Mouse (Mus musculus): ENCODE measurements at regions not wholly inside any gene's neighbourhood (a gene's known extent, or its start where the extent isn't known, plus 50 kb on each side); places are given as distances from the start of the nearest gene placed in this dataset.

DNA sequence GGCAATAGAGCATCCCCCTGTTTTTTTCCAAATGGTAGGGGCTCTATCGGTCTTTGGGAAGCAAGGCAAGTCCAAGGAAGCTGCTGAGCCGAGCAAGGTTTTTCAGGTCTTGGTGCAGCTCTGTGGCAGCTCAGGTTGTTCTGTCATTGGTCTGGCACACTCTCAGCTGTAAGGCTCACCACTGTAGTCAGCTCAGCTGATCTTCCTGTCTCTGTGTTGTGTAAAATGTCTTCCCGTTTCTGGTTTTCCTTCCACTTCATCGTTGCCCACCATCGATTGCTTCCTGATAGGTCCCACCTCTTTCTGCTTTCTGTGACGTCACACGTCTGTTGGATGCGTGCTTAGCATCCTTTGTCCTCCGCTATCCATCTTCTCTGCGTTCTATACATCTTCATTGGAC lies 96.2 kb downstream of the D16Ertd472e start:
- Histone ChIP-seq H3K36me3 (ENCODE audit: insufficient read depth, low read length) (no peaks in the 10 kb centered on the region), H3K27ac (ENCODE audit: low read depth, low read length) (no peak overlapping the region), H3K4me1 (ENCODE audit: insufficient read depth, low read length) (no peaks in the 10 kb centered on the region), H3K4me3 (ENCODE audit: low read depth, low read length) (no peak overlapping the region), H3K27me3 (ENCODE audit: insufficient read depth, low read length) (no peaks in the 10 kb centered on the region), H3K9me3 (ENCODE audit: low read length) (no peaks in the 10 kb centered on the region), H3K9ac (replicated peaks; ENCODE audit: low read length, poor library complexity, severe bottlenecking) (no peak overlapping the region), H3K4me2 (ENCODE audit: low read depth, low read length, poor library complexity, severe bottlenecking) (no peak overlapping the region)
- WGBS, result 97% methylated on average over 10 of the region's 10 CpGs
- DNase-seq (ENCODE audit: low spot score), result no peak
- ATAC-seq (ENCODE audit: low FRiP score), result no peak
- no peak for TF ChIP-seq CTCF (IDR thresholded peaks at IDR 0.05)

- DNase-seq (ENCODE audit: low spot score), result no peak
- no peak for ATAC-seq (ENCODE audit: low FRiP score)
- 81% methylated on average over 7 of the region's 7 CpGs for WGBS
- Histone ChIP-seq H3K36me3 (ENCODE audit: insufficient read depth, low read length) (no peaks in the 10 kb centered on the region), H3K9me3 (ENCODE audit: low read length) (no peaks in the 10 kb centered on the region), H3K4me2 (ENCODE audit: low read depth, low read length, poor library complexity, severe bottlenecking) (no peak overlapping the region), H3K9ac (replicated peaks; ENCODE audit: low read length, poor library complexity, severe bottlenecking) (no peak overlapping the region), H3K27ac (ENCODE audit: low read depth, low read length) (no peak overlapping the region), H3K4me3 (ENCODE audit: low read depth, low read length) (no peak overlapping the region), H3K4me1 (ENCODE audit: insufficient read depth, low read length) (no peaks in the 10 kb centered on the region), H3K27me3 (ENCODE audit: insufficient read depth, low read length) (no peaks in the 10 kb centered on the region)
- TF ChIP-seq CTCF (IDR thresholded peaks at IDR 0.05), result no peak
These were observed 96.5 kb upstream of the Btg3 start for GRCm38 (mm10) chr16:78473456-78473855.

DNA sequence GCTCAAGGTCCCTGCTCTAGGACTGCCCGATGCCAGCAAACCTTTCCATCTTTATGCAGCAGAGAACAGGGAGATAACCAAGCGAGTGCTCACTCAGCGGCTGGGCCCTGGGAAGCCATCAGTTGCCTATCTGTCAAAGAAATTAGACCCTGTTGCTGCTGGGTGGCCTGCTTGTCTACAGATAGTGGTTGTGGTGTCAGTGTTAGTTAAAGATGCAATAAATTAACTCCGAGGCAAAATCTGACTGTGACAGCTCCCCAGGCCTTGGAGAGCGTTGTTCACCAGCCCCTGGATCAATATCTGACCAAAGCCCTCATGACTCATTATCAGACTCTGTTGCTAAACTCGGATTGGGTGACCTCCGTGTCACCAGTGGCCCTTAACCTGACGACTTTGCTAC lies 83.0 kb upstream of the Btg3 start:
- no peak for ATAC-seq (ENCODE audit: low FRiP score)
- Histone ChIP-seq H3K27me3 (ENCODE audit: insufficient read depth, low read length) (no peaks in the 10 kb centered on the region), H3K4me3 (ENCODE audit: low read depth, low read length) (no peak overlapping the region), H3K9ac (replicated peaks; ENCODE audit: low read length, poor library complexity, severe bottlenecking) (no peak overlapping the region), H3K4me2 (ENCODE audit: low read depth, low read length, poor library complexity, severe bottlenecking) (no peak overlapping the region), H3K4me1 (ENCODE audit: insufficient read depth, low read length) (no peaks in the 10 kb centered on the region), H3K9me3 (ENCODE audit: low read length) (no peaks in the 10 kb centered on the region), H3K27ac (ENCODE audit: low read depth, low read length) (no peak overlapping the region), H3K36me3 (ENCODE audit: insufficient read depth, low read length) (no peaks in the 10 kb centered on the region)
- WGBS, result 82% methylated on average over 8 of the region's 8 CpGs
- TF ChIP-seq CTCF (IDR thresholded peaks at IDR 0.05), result no peak
- DNase-seq (ENCODE audit: low spot score), result no peak

GRCm38 (mm10) chr16:78457731-78458151 lies 80.7 kb upstream of the Btg3 start:
- Histone ChIP-seq H3K4me3 (ENCODE audit: low read depth, low read length) (no peak overlapping the region), H3K27me3 (ENCODE audit: insufficient read depth, low read length) (no peaks in the 10 kb centered on the region), H3K9me3 (ENCODE audit: low read length) (no peaks in the 10 kb centered on the region), H3K4me2 (ENCODE audit: low read depth, low read length, poor library complexity, severe bottlenecking) (no peak overlapping the region), H3K36me3 (ENCODE audit: insufficient read depth, low read length) (no peaks in the 10 kb centered on the region), H3K27ac (ENCODE audit: low read depth, low read length) (no peak overlapping the region), H3K9ac (replicated peaks; ENCODE audit: low read length, poor library complexity, severe bottlenecking) (no peak overlapping the region), H3K4me1 (ENCODE audit: insufficient read depth, low read length) (no peaks in the 10 kb centered on the region)
- DNase-seq (ENCODE audit: low spot score) (peak; percentile 65), ATAC-seq (ENCODE audit: low FRiP score) (peak; percentile 70)
- WGBS, result 75% methylated on average over 8 of the region's 8 CpGs
- TF ChIP-seq CTCF (IDR thresholded peaks at IDR 0.05), result no peak

DNA sequence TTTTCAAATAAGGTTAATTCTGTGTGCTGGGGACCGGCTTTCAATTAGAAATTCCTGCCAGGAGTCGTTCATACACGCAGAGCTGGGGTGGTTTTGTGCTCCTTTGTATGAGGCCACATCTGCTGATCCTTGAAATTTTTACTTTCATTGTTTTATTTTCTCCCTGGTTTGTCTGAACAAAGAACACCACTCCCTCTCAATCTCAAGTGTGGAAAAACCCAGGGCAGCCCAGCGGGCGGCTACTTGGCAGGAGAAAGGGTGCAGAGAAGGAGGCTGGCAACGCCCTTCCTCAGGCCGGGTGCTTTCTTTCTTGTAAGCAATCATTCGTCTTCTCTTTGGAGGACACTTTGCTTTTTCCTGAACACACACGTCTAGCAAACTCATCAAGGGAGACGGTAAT lies 79.4 kb upstream of the Btg3 start:
- 68% methylated on average over 10 of the region's 10 CpGs for WGBS
- no peaks in the 10 kb centered on the region for H3K27me3 ChIP-seq (ENCODE audit: insufficient read depth, low read length)
- no peak overlapping the region for H3K4me3 ChIP-seq (ENCODE audit: low read depth, low read length)
- TF ChIP-seq CTCF (IDR thresholded peaks at IDR 0.05), result no peak
- no peak overlapping the region for H3K9ac ChIP-seq (replicated peaks; ENCODE audit: low read length, poor library complexity, severe bottlenecking)
- ATAC-seq (ENCODE audit: low FRiP score) (no peak), DNase-seq (ENCODE audit: low spot score) (no peak)
- H3K27ac ChIP-seq (ENCODE audit: low read depth, low read length), result no peak overlapping the region
- H3K4me2 ChIP-seq (ENCODE audit: low read depth, low read length, poor library complexity, severe bottlenecking), result no peak overlapping the region
- H3K36me3 ChIP-seq (ENCODE audit: insufficient read depth, low read length), result no peaks in the 10 kb centered on the region
- H3K9me3 ChIP-seq (ENCODE audit: low read length), result no peaks in the 10 kb centered on the region
- H3K4me1 ChIP-seq (ENCODE audit: insufficient read depth, low read length), result no peaks in the 10 kb centered on the region

- whole genome bisulfite sequencing, result 92% methylated on average over 9 of the region's 9 CpGs
- Histone ChIP-seq H3K4me2 (ENCODE audit: low read depth, low read length, poor library complexity, severe bottlenecking) (no peak overlapping the region), H3K4me1 (ENCODE audit: insufficient read depth, low read length) (no peaks in the 10 kb centered on the region), H3K4me3 (ENCODE audit: low read depth, low read length) (no peak overlapping the region), H3K27me3 (ENCODE audit: insufficient read depth, low read length) (no peaks in the 10 kb centered on the region), H3K9ac (replicated peaks; ENCODE audit: low read length, poor library complexity, severe bottlenecking) (no peak overlapping the region), H3K27ac (ENCODE audit: low read depth, low read length) (no peak overlapping the region), H3K9me3 (ENCODE audit: low read length) (no peaks in the 10 kb centered on the region), H3K36me3 (ENCODE audit: insufficient read depth, low read length) (no peaks in the 10 kb centered on the region)
- DNase-seq (ENCODE audit: low spot score) (no peak), ATAC-seq (ENCODE audit: low FRiP score) (no peak)
- TF ChIP-seq CTCF (IDR thresholded peaks at IDR 0.05), result no peak
These were observed 77.5 kb upstream of the Btg3 start for GRCm38 (mm10) chr16:78454509-78454908.

Data from midbrain, postnatal 0 days (tissue).